Mouse (Mus musculus): ENCODE measurements around the gene Krtap4-7. TPM values are rescaled to one million over a fixed set of nuclear protein-coding genes. Genes with fewer than 3 reads are reported as not detected.
"Not testable (repeated sequence)": the region's sequence is repeated elsewhere in the genome, so short reads cannot be mapped to it uniquely, and the experiment has no call there.

Krtap4-7 gene
- polyA plus RNA-seq (2014; fragmentation: Nextera tagmentation; extraction: Ambion mirVana) = not detected in 2 replicates

DNA sequence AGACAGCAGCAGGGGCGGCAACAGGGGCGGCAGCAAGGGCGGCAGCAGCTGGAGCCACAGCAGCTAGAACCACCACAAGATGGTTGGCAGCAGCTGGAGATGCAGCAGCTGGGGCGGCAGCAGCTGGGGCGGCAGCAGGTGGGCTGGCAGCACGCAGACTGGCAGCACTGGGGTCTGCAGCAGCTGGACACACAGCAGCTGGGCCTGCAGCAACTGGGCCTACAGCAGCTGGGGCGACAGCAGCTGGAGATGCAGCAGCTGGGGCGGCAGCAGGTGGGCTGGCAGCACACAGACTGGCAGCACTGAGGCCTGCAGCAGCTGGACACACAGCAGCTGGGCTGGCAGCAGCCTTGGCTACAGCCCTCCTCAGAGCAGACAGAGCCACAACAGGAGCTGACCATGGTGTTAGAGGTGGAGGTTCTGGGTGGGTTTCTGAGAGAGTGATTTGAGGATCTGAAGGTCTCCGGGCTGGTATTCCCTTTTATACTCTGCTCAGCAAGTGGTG lies at the start of gene Krtap4-7:
Gene Krtap4-7, minus strand, starts transcription at position 455 of the 505 bp plus-strand sequence.
- H3K36me3 ChIP-seq (ENCODE audit: control insufficient read depth, insufficient read depth, low read length); H3K9me3 ChIP-seq (ENCODE audit: control insufficient read depth, low read length); ATAC-seq (ENCODE audit: insufficient read depth, low FRiP score, low TSS enrichment); H3K27ac ChIP-seq (ENCODE audit: low read depth, low read length); H3K9ac ChIP-seq (ENCODE audit: low read length); H3K4me1 ChIP-seq (ENCODE audit: control insufficient read depth, insufficient read depth, low read length); H3K4me3 ChIP-seq (ENCODE audit: low read depth, low read length); DNase-seq (ENCODE audit: low spot score); H3K4me2 ChIP-seq (ENCODE audit: low read depth); H3K27me3 ChIP-seq (ENCODE audit: control insufficient read depth, insufficient read depth, low read length): not testable (repeated sequence)
- WGBS = 86% methylated on average over 9 of the region's 9 CpGs

DNA sequence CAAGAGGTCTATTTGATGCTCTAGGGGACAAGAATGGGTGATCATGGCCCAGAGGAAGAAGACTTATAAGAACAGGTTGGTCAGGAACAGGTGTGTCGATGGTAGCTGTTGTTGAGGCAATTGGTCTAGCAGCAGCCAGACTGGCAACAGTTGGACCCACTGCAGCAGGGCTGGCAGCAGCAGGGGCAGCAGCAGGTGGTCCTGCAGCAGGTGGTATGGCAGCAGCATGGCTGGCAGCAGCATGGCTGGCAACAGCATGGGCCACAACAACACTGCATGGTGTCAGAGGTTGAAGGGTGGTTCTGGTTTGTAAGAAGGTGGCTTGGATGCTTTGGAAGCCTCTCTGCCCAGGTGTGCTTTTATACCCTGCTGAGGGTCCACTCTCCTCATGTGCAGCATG lies 46.6 kb upstream of the Krtap4-7 start, which contains the start of gene Gm14190:
Gene Gm14190, minus strand, starts transcription at position 278 of the 400 bp plus-strand sequence.
- Histone ChIP-seq H3K27me3 (ENCODE audit: control insufficient read depth, insufficient read depth, low read length) (no peaks in the 10 kb centered on the region), H3K4me3 (ENCODE audit: low read depth, low read length) (no peak within 1 kb of the TSS), H3K27ac (ENCODE audit: low read depth, low read length) (no peak within 1 kb of the TSS), H3K9me3 (ENCODE audit: control insufficient read depth, low read length) (no peaks in the 10 kb centered on the region), H3K4me2 (ENCODE audit: low read depth) (no peak within 1 kb of the TSS), H3K4me1 (ENCODE audit: control insufficient read depth, insufficient read depth, low read length) (no peaks in the 10 kb centered on the region), H3K9ac (ENCODE audit: low read length) (no peak within 1 kb of the TSS), H3K36me3 (ENCODE audit: control insufficient read depth, insufficient read depth, low read length) (no peaks in the 10 kb centered on the region)
- DNase-seq (ENCODE audit: low spot score) = no peak
- ATAC-seq (ENCODE audit: insufficient read depth, low FRiP score, low TSS enrichment) = no peak
- 88% methylated on average over 1 of the region's 1 CpGs for WGBS

DNA sequence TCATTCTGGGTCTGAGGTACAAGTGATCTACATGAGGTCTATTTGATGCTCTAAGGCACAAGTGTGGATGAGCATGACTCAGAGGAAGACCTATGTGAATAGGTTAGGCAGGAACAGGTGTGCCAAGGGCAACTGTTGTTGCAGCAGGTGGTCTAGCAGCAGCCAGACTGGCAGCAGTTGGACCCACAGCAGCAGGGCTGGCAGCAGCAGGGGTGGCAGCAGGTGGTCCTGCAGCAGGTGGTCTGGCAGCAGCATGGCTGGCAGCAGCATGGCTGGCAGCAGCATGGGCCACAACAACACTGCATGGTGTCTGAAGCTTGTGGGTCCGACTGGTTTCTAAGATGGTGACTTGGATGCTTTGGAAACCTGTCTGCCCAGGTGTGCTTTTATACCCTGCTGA lies 41.3 kb upstream of the Krtap4-7 start:
- H3K9ac ChIP-seq (ENCODE audit: low read length); ATAC-seq (ENCODE audit: insufficient read depth, low FRiP score, low TSS enrichment); H3K36me3 ChIP-seq (ENCODE audit: control insufficient read depth, insufficient read depth, low read length); DNase-seq (ENCODE audit: low spot score); H3K9me3 ChIP-seq (ENCODE audit: control insufficient read depth, low read length); H3K4me2 ChIP-seq (ENCODE audit: low read depth); H3K27ac ChIP-seq (ENCODE audit: low read depth, low read length); H3K27me3 ChIP-seq (ENCODE audit: control insufficient read depth, insufficient read depth, low read length); H3K4me3 ChIP-seq (ENCODE audit: low read depth, low read length); H3K4me1 ChIP-seq (ENCODE audit: control insufficient read depth, insufficient read depth, low read length): not testable (repeated sequence)
- 79% methylated on average over 1 of the region's 1 CpGs for WGBS

DNA sequence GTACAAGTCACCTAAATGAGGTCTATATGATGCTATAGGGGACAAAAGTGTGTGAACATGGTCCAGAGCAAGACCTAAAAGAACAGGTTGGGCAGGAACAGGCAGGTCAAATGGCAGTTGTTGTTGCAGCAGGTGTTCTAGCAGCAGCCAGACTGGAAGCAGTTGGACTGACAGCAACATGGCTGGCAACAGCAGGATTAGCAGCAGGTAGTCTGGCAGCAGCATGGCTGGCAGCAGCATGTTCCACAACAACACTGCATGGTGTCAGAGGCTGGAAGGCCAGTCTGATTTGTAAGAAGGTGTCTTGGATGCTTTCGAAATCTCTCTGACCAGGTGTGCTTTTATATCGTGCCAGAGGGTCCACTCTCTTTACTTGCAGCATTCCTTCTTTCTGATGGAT lies 39.6 kb upstream of the Krtap4-7 start:
- H3K9me3 ChIP-seq (ENCODE audit: control insufficient read depth, low read length) = no peaks in the 10 kb centered on the region
- H3K9ac ChIP-seq (ENCODE audit: low read length) = no peak overlapping the region
- no peaks in the 10 kb centered on the region for H3K36me3 ChIP-seq (ENCODE audit: control insufficient read depth, insufficient read depth, low read length)
- DNase-seq (ENCODE audit: low spot score) (no peak), ATAC-seq (ENCODE audit: insufficient read depth, low FRiP score, low TSS enrichment) (no peak)
- 89% methylated on average over 2 of the region's 2 CpGs for WGBS
- no peaks in the 10 kb centered on the region for H3K27me3 ChIP-seq (ENCODE audit: control insufficient read depth, insufficient read depth, low read length)
- no peak overlapping the region for H3K4me3 ChIP-seq (ENCODE audit: low read depth, low read length)
- no peaks in the 10 kb centered on the region for H3K4me1 ChIP-seq (ENCODE audit: control insufficient read depth, insufficient read depth, low read length)
- H3K27ac ChIP-seq (ENCODE audit: low read depth, low read length) = no peak overlapping the region
- no peak overlapping the region for H3K4me2 ChIP-seq (ENCODE audit: low read depth)

DNA sequence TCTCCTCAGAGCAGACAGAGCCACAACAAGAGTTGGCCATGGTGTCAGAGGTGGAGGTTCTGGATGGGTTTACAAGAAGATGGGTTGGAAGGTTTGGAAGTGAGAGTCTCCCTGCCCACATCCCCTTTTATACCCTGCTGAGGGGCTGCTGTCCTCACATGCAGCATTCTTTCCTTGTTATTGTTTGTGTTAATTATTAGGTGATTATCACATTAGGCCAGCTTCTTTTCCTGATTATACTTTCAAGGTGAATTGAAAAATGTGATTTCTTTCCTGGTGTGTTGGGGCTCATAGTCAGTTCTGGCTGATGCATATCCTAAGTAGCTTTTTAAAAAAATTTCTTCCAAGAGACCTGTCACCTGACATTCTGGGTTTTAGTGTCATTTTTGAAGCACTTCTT lies 22.0 kb upstream of the Krtap4-7 start, which contains the start of gene Krtap4-6:
Gene Krtap4-6, minus strand, starts transcription at position 101 of the 400 bp plus-strand sequence.
- no peak within 1 kb of the TSS for H3K27ac ChIP-seq (ENCODE audit: low read depth, low read length)
- H3K4me3 ChIP-seq (ENCODE audit: low read depth, low read length) = no peak within 1 kb of the TSS
- no peak within 1 kb of the TSS for H3K9ac ChIP-seq (ENCODE audit: low read length)
- H3K9me3 ChIP-seq (ENCODE audit: control insufficient read depth, low read length) = no peaks in the 10 kb centered on the region
- no peak for DNase-seq (ENCODE audit: low spot score)
- no peaks in the 10 kb centered on the region for H3K36me3 ChIP-seq (ENCODE audit: control insufficient read depth, insufficient read depth, low read length)
- H3K4me2 ChIP-seq (ENCODE audit: low read depth) = no peak within 1 kb of the TSS
- no peak for ATAC-seq (ENCODE audit: insufficient read depth, low FRiP score, low TSS enrichment)
- H3K4me1 ChIP-seq (ENCODE audit: control insufficient read depth, insufficient read depth, low read length) = no peaks in the 10 kb centered on the region
- no peaks in the 10 kb centered on the region for H3K27me3 ChIP-seq (ENCODE audit: control insufficient read depth, insufficient read depth, low read length)

DNA sequence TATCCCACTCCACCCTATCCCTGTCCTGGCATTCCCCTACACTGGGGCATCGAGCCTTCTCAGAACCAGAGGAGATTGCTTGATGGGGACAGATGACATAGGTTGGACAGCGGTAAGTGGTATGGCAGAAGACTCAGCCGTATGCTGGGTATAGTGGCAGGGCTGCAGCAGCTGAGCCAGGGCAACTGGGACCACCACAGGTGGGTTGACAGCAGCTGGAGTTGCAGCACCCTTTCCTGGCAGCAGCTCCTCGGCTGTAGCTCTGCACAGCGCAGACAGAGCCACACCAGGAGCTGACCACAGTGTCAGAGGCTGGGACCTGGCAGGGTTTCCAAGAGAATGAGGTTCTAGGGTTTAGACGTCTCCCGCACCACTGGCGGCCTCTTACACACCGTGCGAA lies 18.9 kb upstream of the Krtap4-7 start:
- H3K9me3 ChIP-seq (ENCODE audit: control insufficient read depth, low read length) = no peaks in the 10 kb centered on the region
- H3K27ac ChIP-seq (ENCODE audit: low read depth, low read length) = no peak overlapping the region
- WGBS = 92% methylated on average over 10 of the region's 10 CpGs
- no peaks in the 10 kb centered on the region for H3K27me3 ChIP-seq (ENCODE audit: control insufficient read depth, insufficient read depth, low read length)
- H3K4me2 ChIP-seq (ENCODE audit: low read depth) = no peak overlapping the region
- H3K36me3 ChIP-seq (ENCODE audit: control insufficient read depth, insufficient read depth, low read length) = no peaks in the 10 kb centered on the region
- ATAC-seq (ENCODE audit: insufficient read depth, low FRiP score, low TSS enrichment) (no peak), DNase-seq (ENCODE audit: low spot score) (no peak)
- no peak overlapping the region for H3K9ac ChIP-seq (ENCODE audit: low read length)
- no peak overlapping the region for H3K4me3 ChIP-seq (ENCODE audit: low read depth, low read length)
- H3K4me1 ChIP-seq (ENCODE audit: control insufficient read depth, insufficient read depth, low read length) = no peaks in the 10 kb centered on the region

DNA sequence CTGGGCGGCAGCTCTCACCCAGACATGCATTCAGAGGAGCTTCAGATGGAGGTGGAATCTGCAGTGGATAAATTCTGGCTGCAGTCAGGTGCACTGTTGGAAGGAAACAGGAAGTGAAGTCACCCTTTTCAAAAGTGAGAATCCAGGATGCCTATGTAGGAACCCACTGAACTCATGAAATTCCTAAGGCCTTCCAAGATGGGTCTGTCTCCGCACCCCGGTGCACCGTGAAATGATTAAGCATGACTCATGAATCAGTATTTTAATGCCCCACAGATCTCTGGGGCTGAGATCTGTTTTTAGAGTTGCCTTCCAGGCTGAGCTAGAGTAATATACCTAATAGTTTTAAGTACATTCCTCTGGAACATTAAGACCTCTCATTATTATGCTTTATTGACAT lies 15.4 kb upstream of the Krtap4-7 start:
- H3K36me3 ChIP-seq (ENCODE audit: control insufficient read depth, insufficient read depth, low read length) = no peaks in the 10 kb centered on the region

DNA sequence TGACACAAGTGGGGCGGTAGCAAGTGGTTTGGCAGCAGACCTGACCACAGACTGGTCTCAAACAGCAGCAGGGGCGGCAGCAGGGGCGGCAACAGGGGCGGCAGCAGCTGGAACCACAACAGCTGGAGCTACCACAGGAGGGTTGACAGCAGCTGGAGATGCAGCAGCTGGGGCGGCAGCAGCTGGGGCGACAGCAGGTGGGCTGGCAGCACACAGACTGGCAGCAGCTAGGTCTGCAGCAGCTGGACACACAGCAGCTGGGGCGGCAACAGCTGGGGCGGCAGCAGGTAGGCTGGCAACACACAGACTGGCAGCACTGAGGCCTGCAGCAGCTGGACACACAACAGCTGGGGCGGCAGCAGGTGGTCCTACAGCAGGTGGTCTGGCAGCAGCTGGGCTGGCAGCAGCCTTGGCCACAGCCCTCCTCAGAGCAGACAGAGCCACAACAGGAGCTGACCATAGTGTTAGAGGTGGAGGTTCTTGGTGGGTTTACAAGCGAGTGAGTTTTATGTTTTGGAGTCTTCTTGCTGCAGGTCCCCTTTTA lies 14.7 kb upstream of the Krtap4-7 start, which contains the start of gene Gm11563:
Gene Gm11563, minus strand, starts transcription at position 494 of the 544 bp plus-strand sequence.
- H3K4me3 ChIP-seq (ENCODE audit: low read depth, low read length); H3K27me3 ChIP-seq (ENCODE audit: control insufficient read depth, insufficient read depth, low read length); H3K27ac ChIP-seq (ENCODE audit: low read depth, low read length); H3K36me3 ChIP-seq (ENCODE audit: control insufficient read depth, insufficient read depth, low read length); ATAC-seq (ENCODE audit: insufficient read depth, low FRiP score, low TSS enrichment); H3K4me1 ChIP-seq (ENCODE audit: control insufficient read depth, insufficient read depth, low read length); H3K9me3 ChIP-seq (ENCODE audit: control insufficient read depth, low read length); H3K9ac ChIP-seq (ENCODE audit: low read length); DNase-seq (ENCODE audit: low spot score); H3K4me2 ChIP-seq (ENCODE audit: low read depth): not testable (repeated sequence)
- 64% methylated on average over 10 of the region's 10 CpGs for WGBS

More for the DNA sequence above, 15.4 kb upstream of the Krtap4-7 start:
- Histone ChIP-seq H3K27me3 (ENCODE audit: control insufficient read depth, insufficient read depth, low read length) (no peaks in the 10 kb centered on the region), H3K4me1 (ENCODE audit: control insufficient read depth, insufficient read depth, low read length) (no peaks in the 10 kb centered on the region), H3K27ac (ENCODE audit: low read depth, low read length) (no peak overlapping the region), H3K4me2 (ENCODE audit: low read depth) (no peak overlapping the region), H3K9ac (ENCODE audit: low read length) (no peak overlapping the region), H3K9me3 (ENCODE audit: control insufficient read depth, low read length) (no peaks in the 10 kb centered on the region), H3K4me3 (ENCODE audit: low read depth, low read length) (no peak overlapping the region)
- ATAC-seq (ENCODE audit: insufficient read depth, low FRiP score, low TSS enrichment) (no peak), DNase-seq (ENCODE audit: low spot score) (no peak)
- WGBS = 90% methylated on average over 4 of the region's 4 CpGs

DNA sequence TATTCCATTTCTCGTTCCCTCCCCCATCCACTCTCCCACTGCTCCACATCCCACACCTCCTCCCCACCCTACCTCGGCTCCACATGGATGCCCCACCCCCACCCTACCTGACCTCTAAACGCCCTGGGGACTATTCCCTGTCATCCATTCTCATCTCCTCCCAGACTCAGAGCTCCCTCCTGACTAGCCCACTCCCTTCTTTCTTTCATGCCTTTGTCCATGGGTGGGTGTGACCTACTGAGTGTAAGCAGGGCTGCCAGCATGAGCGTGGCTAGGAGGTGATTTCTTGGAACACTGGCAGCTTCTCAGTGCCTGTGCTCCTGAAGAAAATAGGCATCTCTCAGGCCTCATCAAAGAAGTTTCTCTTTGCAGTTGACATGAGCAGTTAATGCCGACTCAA lies 13.2 kb upstream of the Krtap4-7 start:
- no peak overlapping the region for H3K4me3 ChIP-seq (ENCODE audit: low read depth, low read length)
- H3K4me2 ChIP-seq (ENCODE audit: low read depth) = no peak overlapping the region
- no peaks in the 10 kb centered on the region for H3K36me3 ChIP-seq (ENCODE audit: control insufficient read depth, insufficient read depth, low read length)
- DNase-seq (ENCODE audit: low spot score) = no peak
- no peaks in the 10 kb centered on the region for H3K27me3 ChIP-seq (ENCODE audit: control insufficient read depth, insufficient read depth, low read length)
- no peak for ATAC-seq (ENCODE audit: insufficient read depth, low FRiP score, low TSS enrichment)
- no peak overlapping the region for H3K27ac ChIP-seq (ENCODE audit: low read depth, low read length)
- no peaks in the 10 kb centered on the region for H3K9me3 ChIP-seq (ENCODE audit: control insufficient read depth, low read length)
- H3K9ac ChIP-seq (ENCODE audit: low read length) = no peak overlapping the region
- no peaks in the 10 kb centered on the region for H3K4me1 ChIP-seq (ENCODE audit: control insufficient read depth, insufficient read depth, low read length)
- 48% methylated on average over 5 of the region's 5 CpGs for WGBS

Measured in neural tube, embryonic 11.5 days (tissue).